8 mouse cellular contexts compared by ENCODE assay signal in the genomic region with DNA sequence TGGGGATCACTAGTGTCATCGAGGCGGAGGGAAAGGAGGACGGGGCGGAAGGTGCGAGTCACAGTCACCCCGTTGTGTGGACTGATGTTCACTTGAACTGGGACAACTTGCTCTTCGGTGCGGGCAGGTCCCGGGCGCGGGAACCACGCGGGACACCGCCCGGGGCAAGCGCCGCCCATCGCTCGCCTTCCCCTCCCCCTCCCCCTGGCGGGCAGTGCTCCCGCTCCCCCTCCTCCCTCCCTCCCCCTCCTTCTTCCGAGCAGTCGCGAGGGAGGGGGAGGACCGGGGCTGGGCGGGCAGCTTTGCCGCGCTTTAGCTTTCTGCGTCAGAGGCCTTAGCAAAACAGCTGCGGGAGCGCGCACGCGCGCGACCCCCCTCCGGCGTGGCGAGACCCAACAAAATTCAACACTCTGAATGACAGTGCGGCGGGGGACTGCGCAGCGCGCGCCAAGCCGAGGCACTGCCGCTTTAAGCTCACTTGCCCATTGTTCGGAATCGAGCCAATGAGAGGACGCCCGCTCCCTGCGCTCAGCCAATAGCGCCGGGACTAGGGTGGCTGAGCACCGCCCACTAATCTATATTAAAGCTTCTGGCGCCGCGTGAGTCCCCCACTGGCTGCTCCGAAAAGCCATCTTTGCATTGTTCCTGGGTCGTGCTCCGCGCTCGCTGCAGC. TPM values are rescaled to one million over a fixed set of nuclear protein-coding genes. Genes with fewer than 3 reads are reported as not detected.
DNase-seq lines count a peak whose midpoint lies in the region; ATAC-seq and TF ChIP-seq lines count a peak whose summit lies in the region.

A gene (plus strand): TSS at position 611 of the 673 bp plus-strand sequence.

- ATAC-seq in forebrain, postnatal 0 days = peak; percentile 92
- ATAC-seq in lung, embryonic 15.5 days (ENCODE audit: borderline replicate concordance, extremely low read depth, low FRiP score, low TSS enrichment) = peak; percentile 95

- peak in 1 of 2 experiments; percentile 88 for TF ChIP-seq POLR2A in MEL (IDR thresholded peaks at IDR 0.05; ENCODE audit: control insufficient read depth in 1 of 2, insufficient read depth in 1 of 2, low read depth in 1 of 2, low read length in 2 of 2, poor library complexity in 1 of 2)
- peak; percentile 80 for TF ChIP-seq POLR2A in cerebellum, adult 2 months (IDR thresholded peaks at IDR 0.05; ENCODE audit: borderline replicate concordance, insufficient read depth, low read length)

- H3K27me3 ChIP-seq in MEL (ENCODE audit: control insufficient read depth in 1 of 2, insufficient read depth in 2 of 2, low read length in 2 of 2) = no peaks in the 10 kb centered on the region
- H3K27me3 ChIP-seq in cerebellum, adult 2 months (ENCODE audit: control insufficient read depth, insufficient read depth, low read length) = no peaks in the 10 kb centered on the region
- no peaks in the 10 kb centered on the region for H3K27me3 ChIP-seq in forebrain, postnatal 0 days (ENCODE audit: insufficient read depth, low read length)
- H3K27me3 ChIP-seq in lung, embryonic 15.5 days = no peaks in the 10 kb centered on the region

- H3K9ac ChIP-seq in MEL (ENCODE audit: control insufficient read depth, low read depth, low read length, poor library complexity, severe bottlenecking) = peak within 1 kb of the TSS; percentile 98
- peak within 1 kb of the TSS; percentile 99 for H3K9ac ChIP-seq in forebrain, postnatal 0 days
- H3K9ac ChIP-seq in lung, embryonic 15.5 days = peak within 1 kb of the TSS; percentile 95

- no peak for TF ChIP-seq RAD21 in MEL (IDR thresholded peaks at IDR 0.05; ENCODE audit: low read depth, low read length)

- TF ChIP-seq CTCF in MEL (IDR thresholded peaks at IDR 0.05 in 2 of 3, conservative IDR thresholded peaks at IDR 0.05 in 1 of 3; ENCODE audit: control insufficient read depth in 1 of 3, insufficient read depth in 1 of 3, low read depth in 2 of 3, low read length in 3 of 3, poor library complexity in 1 of 3, severe bottlenecking in 1 of 3) = no peak
- TF ChIP-seq CTCF in cerebellum, adult 2 months (IDR thresholded peaks at IDR 0.05; ENCODE audit: borderline replicate concordance, insufficient read depth, low read depth, low read length) = no peak; the same call in 1 of the 2 replicates
- TF ChIP-seq CTCF in forebrain, postnatal 0 days (IDR thresholded peaks at IDR 0.05; ENCODE audit: low read depth) = 0 out of 2 replicates have a peak, but pooled peaks have one; percentile 3

- peak within 1 kb of the TSS; percentile 67 to 96 for H3K4me3 ChIP-seq in MEL (ENCODE audit: control insufficient read depth in 1 of 2, insufficient read depth in 1 of 2, low read depth in 2 of 2, low read length in 2 of 2)
- peak within 1 kb of the TSS; percentile 68 for H3K4me3 ChIP-seq in cerebellum, adult 2 months (replicated peaks; ENCODE audit: insufficient read depth, low read depth, low read length)
- H3K4me3 ChIP-seq in forebrain, postnatal 0 days (ENCODE audit: low read depth, low read length) = peak within 1 kb of the TSS; percentile 92
- peak within 1 kb of the TSS; percentile 90 for H3K4me3 ChIP-seq in lung, embryonic 15.5 days

- H3K36me3 ChIP-seq in MEL (ENCODE audit: control insufficient read depth in 1 of 2, insufficient read depth in 2 of 2, low read length in 2 of 2) = peaks cover 2 to 26% of the 10 kb centered on the region in 2 experiments
- peaks cover 6% of the 10 kb centered on the region for H3K36me3 ChIP-seq in forebrain, postnatal 0 days (ENCODE audit: insufficient read depth)
- peaks cover 19% of the 10 kb centered on the region for H3K36me3 ChIP-seq in lung, embryonic 15.5 days

- peaks cover 42% of the 10 kb centered on the region for H3K79me2 ChIP-seq in MEL (ENCODE audit: control insufficient read depth, insufficient read depth, low read length, poor library complexity)

- TF ChIP-seq EP300 in MEL (IDR thresholded peaks at IDR 0.05; ENCODE audit: low read depth in 1 of 2, low read length in 2 of 2) = peak in 1 of 2 experiments; percentile 46; a peak in 1 of 4 replicates

- under 1% methylated on average over 63 of the region's 63 CpGs for WGBS in cerebellum, adult 2 months
- WGBS in forebrain, postnatal 0 days = 2% methylated on average over 56 of the region's 63 CpGs
- WGBS in lung, embryonic 15.5 days = under 1% methylated on average over 57 of the region's 63 CpGs

- H3K9me3 ChIP-seq in MEL (replicated peaks; ENCODE audit: insufficient read depth, low read length) = no peaks in the 10 kb centered on the region
- no peaks in the 10 kb centered on the region for H3K9me3 ChIP-seq in forebrain, postnatal 0 days (ENCODE audit: low read length)
- H3K9me3 ChIP-seq in lung, embryonic 15.5 days = no peaks in the 10 kb centered on the region

- H3K4me2 ChIP-seq in forebrain, postnatal 0 days (ENCODE audit: low read depth) = peak within 1 kb of the TSS; percentile 97
- H3K4me2 ChIP-seq in lung, embryonic 15.5 days = peak within 1 kb of the TSS; percentile 95

- peaks cover 3 to 27% of the 10 kb centered on the region in 2 experiments; a peak in 3 of 4 replicates for H3K4me1 ChIP-seq in MEL (ENCODE audit: control insufficient read depth in 1 of 2, insufficient read depth in 2 of 2, low read length in 2 of 2)
- H3K4me1 ChIP-seq in cerebellum, adult 2 months (ENCODE audit: control insufficient read depth, insufficient read depth, low read length) = peaks cover 19% of the 10 kb centered on the region
- H3K4me1 ChIP-seq in forebrain, postnatal 0 days (ENCODE audit: insufficient read depth) = peaks cover 13% of the 10 kb centered on the region; the same call in 1 of the 2 replicates
- peaks cover 52% of the 10 kb centered on the region for H3K4me1 ChIP-seq in lung, embryonic 15.5 days

- DNase-seq in MEL (ENCODE audit: low read depth, low spot score) = peak; percentile 99
- peak; percentile 99 to 100 for DNase-seq in cerebellum, adult 2 months
- DNase-seq in forebrain, postnatal 0 days = peak; percentile 100
- peak; percentile 99 for DNase-seq in heart, postnatal 4 days
- peak; percentile 99 for DNase-seq in layer of hippocampus, adult 8-10 months (ENCODE audit: low spot score in 2 of 2)
- DNase-seq in ovary, adult 18-20 months (ENCODE audit: low spot score) = peak; percentile 99
- peak; percentile 100 for DNase-seq in thymus, postnatal 0 days (ENCODE audit: low spot score)

- peak within 1 kb of the TSS; percentile 96 for H3K27ac ChIP-seq in MEL (ENCODE audit: control insufficient read depth, low read depth, low read length)
- H3K27ac ChIP-seq in cerebellum, adult 2 months (ENCODE audit: insufficient read depth, low read length) = peak within 1 kb of the TSS; percentile 99
- H3K27ac ChIP-seq in forebrain, postnatal 0 days (ENCODE audit: low read depth, low read length) = peak within 1 kb of the TSS; percentile 100
- peak within 1 kb of the TSS; percentile 100 for H3K27ac ChIP-seq in lung, embryonic 15.5 days

TF ChIP-seq in MEL, 35 proteins besides CTCF, POLR2A, EP300 and RAD21 (continues in another document):
- TF ChIP-seq RCOR1 (IDR thresholded peaks at IDR 0.05; ENCODE audit: low read depth, low read length) (no peak), ZMIZ1 (IDR thresholded peaks at IDR 0.05; ENCODE audit: low read depth, low read length) (peak; percentile 99), HCFC1 (IDR thresholded peaks at IDR 0.05; ENCODE audit: low read depth, low read length) (peak; percentile 59; the same call in 1 of the 2 replicates), TBP (IDR thresholded peaks at IDR 0.05; ENCODE audit: low read depth, low read length) (peak; percentile 98), NELFE (IDR thresholded peaks at IDR 0.05; ENCODE audit: low read depth, low read length) (no peak), MYC (IDR thresholded peaks at IDR 0.05; ENCODE audit: low read depth, low read length) (no peak; the same call in 1 of the 2 replicates), NRF1 (IDR thresholded peaks at IDR 0.05; ENCODE audit: insufficient read depth, low read depth, low read length, poor library complexity, severe bottlenecking) (peak; percentile 73), E2F4 (IDR thresholded peaks at IDR 0.05; ENCODE audit: borderline replicate concordance, low read depth, low read length) (0 out of 2 replicates have a peak, but pooled peaks have one; percentile 88), MXI1 (IDR thresholded peaks at IDR 0.05; ENCODE audit: low read depth, low read length) (0 out of 2 replicates have a peak, but pooled peaks have one; percentile 32), ZC3H11A (IDR thresholded peaks at IDR 0.05; ENCODE audit: low read depth, low read length) (no peak), BHLHE40 (IDR thresholded peaks at IDR 0.05; ENCODE audit: borderline replicate concordance, low read depth, low read length) (0 out of 2 replicates have a peak, but pooled peaks have one; percentile 18), MAX (IDR thresholded peaks at IDR 0.05; ENCODE audit: low read length) (no peak; the same call in 1 of the 2 replicates), SMC3 (IDR thresholded peaks at IDR 0.05; ENCODE audit: low read depth, low read length) (no peak), ELF1 (IDR thresholded peaks at IDR 0.05; ENCODE audit: low read depth, low read length) (peak; percentile 34; the same call in 1 of the 2 replicates), TCF12 (IDR thresholded peaks at IDR 0.05; ENCODE audit: low read depth, low read length) (peak; percentile 7; the same call in 1 of the 2 replicates), MAZ (IDR thresholded peaks at IDR 0.05; ENCODE audit: low read depth, low read length) (peak; percentile 99), POLR2AphosphoS2 (IDR thresholded peaks at IDR 0.05; ENCODE audit: low read length) (peak; percentile 91), GATA1 (IDR thresholded peaks at IDR 0.05; ENCODE audit: low read depth, low read length) (no peak), USF1 (IDR thresholded peaks at IDR 0.05; ENCODE audit: low read depth, low read length) (no peak), MEF2A (IDR thresholded peaks at IDR 0.05; ENCODE audit: extremely low read depth, insufficient replicate concordance, low read depth, low read length, poor library complexity, severe bottlenecking) (no peak), ETS1 (IDR thresholded peaks at IDR 0.05; ENCODE audit: low read depth, low read length) (peak; percentile 63)

RNA-seq across cellular contexts. Expression of the gene that starts here (rescaled TPM):
- total RNA-seq in MEL (2012; rRNA removed) = 3,309 and 3,407 TPM in 2 replicates
- 1,000 to 10,000 TPM; 2,419 to 4,891 TPM for polyA plus RNA-seq in MEL (2012; ENCODE audit: insufficient read depth in 1 of 2, insufficient read length in 2 of 2, low read depth in 1 of 2, low replicate concordance in 2 of 2, missing spikeins in 1 of 2)
- 610 and 672 TPM in 2 replicates for polyA plus RNA-seq in cerebellum, adult 2 months (2012; rRNA removed)
- 1,921 and 1,968 TPM in 2 replicates for total RNA-seq in forebrain, postnatal 0 days (2014; rRNA removed)
- polyA plus RNA-seq in forebrain, postnatal 0 days (2015; fragmentation: Nextera tagmentation; extraction: Ambion mirVana) = 1,724 and 1,908 TPM in 2 replicates
- total RNA-seq in heart, postnatal 4 days (2021) = 100 to 1,000 TPM; 724 to 726 TPM
- total RNA-seq in layer of hippocampus, adult 8-10 months (2022) = 100 to 1,000 TPM; 420 to 464 (median 444) TPM
- polyA plus RNA-seq in lung, embryonic 15.5 days (2015; fragmentation: Nextera tagmentation; extraction: Ambion mirVana) = 2,819 and 2,940 TPM in 2 replicates
- polyA plus RNA-seq in thymus, postnatal 0 days (2015; fragmentation: Nextera tagmentation; extraction: Ambion mirVana) = 3,795 and 4,477 TPM in 2 replicates

Comparison
In these comparisons a context has a peak if more than half of its experiments do, and no peak if none do; other contexts are left out.
1. Peak in every context shown above with its lines: DNase-seq, ATAC-seq, H3K4me3 ChIP-seq and H3K27ac ChIP-seq.